Mouse (Mus musculus) limb, embryonic 14.5 days (tissue): ENCODE results near the gene 9130230L23Rik. TPM values are rescaled to one million over a fixed set of nuclear protein-coding genes. Genes with fewer than 3 reads are reported as not detected.

Experiments used
- ATAC-seq: fragments of 200-750 bp; cut with Nextera tagmentation; 2 replicates; pipeline ENCODE4 v1.8.0; 2017; ENCODE audit warnings: low read depth, moderate number of reproducible peaks, moderate TSS enrichment; ENCODE audit not compliant: low FRiP score
- DNase-seq: peaks from one replicate; pipeline ENCODE4 v3.0.0-alpha.2; 2015; ENCODE audit warnings: low spot score
- H3K27ac ChIP-seq: fragments of 300-500 bp; sonication (generic); replicated peaks from 2 replicates; pipeline ENCODE4 v1.5.1; 2014; ENCODE audit warnings: low read depth, mild to moderate bottlenecking, low read length, moderate library complexity, mixed read lengths
- H3K27me3 ChIP-seq: fragments of 300-500 bp; sonication (generic); 2 replicates; pipeline ENCODE4 v1.6.1; 2014; ENCODE audit warnings: low read length, mixed read lengths; ENCODE audit not compliant: control insufficient read depth, insufficient read depth
- H3K36me3 ChIP-seq: fragments of 300-500 bp; sonication (generic); 2 replicates; pipeline ENCODE4 v1.6.1; 2014; ENCODE audit warnings: mild to moderate bottlenecking, low read length, moderate library complexity, mixed read lengths; ENCODE audit not compliant: control insufficient read depth, insufficient read depth
- H3K4me1 ChIP-seq: fragments of 300-500 bp; sonication (generic); 2 replicates; pipeline ENCODE4 v1.6.1; 2014; ENCODE audit warnings: antibody characterized with exemption, low read length, mixed read lengths; ENCODE audit not compliant: control insufficient read depth, insufficient read depth
- H3K4me2 ChIP-seq: fragments of 300-500 bp; sonication (generic); replicated peaks from 2 replicates; pipeline ENCODE4 v1.6.1; 2014; ENCODE audit warnings: low read depth, mild to moderate bottlenecking, low read length, moderate library complexity; ENCODE audit not compliant: severe bottlenecking
- H3K4me3 ChIP-seq: fragments of 300-500 bp; sonication (generic); replicated peaks from 2 replicates; pipeline ENCODE4 v1.5.1; 2014; ENCODE audit warnings: low read length
- H3K9ac ChIP-seq: fragments of 300-500 bp; sonication (generic); 2 replicates; pipeline ENCODE4 v1.6.1; 2014; ENCODE audit warnings: mild to moderate bottlenecking, low read depth, low read length, moderate library complexity; ENCODE audit not compliant: severe bottlenecking
- H3K9me3 ChIP-seq: fragments of 300-500 bp; sonication (generic); 2 replicates; pipeline ENCODE4 v1.6.1; 2016; ENCODE audit warnings: low read length; ENCODE audit not compliant: control insufficient read depth
- POLR2A ChIP-seq: fragments of 200-500 bp; IDR thresholded peaks from 2 replicates; pipeline ENCODE4 v1.8.0; 2012; ENCODE audit warnings: inconsistent platforms, mild to moderate bottlenecking, moderate library complexity, borderline replicate concordance; ENCODE audit not compliant: insufficient read depth, insufficient read length; ENCODE audit errors: extremely low read depth
- WGBS: fragments of 180-500 bp; shearing (Covaris S2); extraction: QIAGEN DNeasy Blood & Tissue Kit; methylation state at CpG from one replicate; pipeline ENCODE4 v1.1.7; 2014; 5-methylcytosine and 5-hydroxymethylcytosine counted together
- polyA plus RNA-seq, 2 experiments: library from polyadenylated mRNA; depleted of rRNA in 1 of 2; stranded (reverse) in 1 of 2; unstranded in 1 of 2; fragments of >200 nt; fragmentation: Nextera tagmentation in 1 of 2; extraction: Ambion mirVana in 1 of 2; gene quantifications; 2 replicates each; pipeline versions ENCODE4 v1.2.1 to v1.2.3; 2012 to 2014

9130230L23Rik gene
- polyA plus RNA-seq, 2 experiments = not detected

DNA sequence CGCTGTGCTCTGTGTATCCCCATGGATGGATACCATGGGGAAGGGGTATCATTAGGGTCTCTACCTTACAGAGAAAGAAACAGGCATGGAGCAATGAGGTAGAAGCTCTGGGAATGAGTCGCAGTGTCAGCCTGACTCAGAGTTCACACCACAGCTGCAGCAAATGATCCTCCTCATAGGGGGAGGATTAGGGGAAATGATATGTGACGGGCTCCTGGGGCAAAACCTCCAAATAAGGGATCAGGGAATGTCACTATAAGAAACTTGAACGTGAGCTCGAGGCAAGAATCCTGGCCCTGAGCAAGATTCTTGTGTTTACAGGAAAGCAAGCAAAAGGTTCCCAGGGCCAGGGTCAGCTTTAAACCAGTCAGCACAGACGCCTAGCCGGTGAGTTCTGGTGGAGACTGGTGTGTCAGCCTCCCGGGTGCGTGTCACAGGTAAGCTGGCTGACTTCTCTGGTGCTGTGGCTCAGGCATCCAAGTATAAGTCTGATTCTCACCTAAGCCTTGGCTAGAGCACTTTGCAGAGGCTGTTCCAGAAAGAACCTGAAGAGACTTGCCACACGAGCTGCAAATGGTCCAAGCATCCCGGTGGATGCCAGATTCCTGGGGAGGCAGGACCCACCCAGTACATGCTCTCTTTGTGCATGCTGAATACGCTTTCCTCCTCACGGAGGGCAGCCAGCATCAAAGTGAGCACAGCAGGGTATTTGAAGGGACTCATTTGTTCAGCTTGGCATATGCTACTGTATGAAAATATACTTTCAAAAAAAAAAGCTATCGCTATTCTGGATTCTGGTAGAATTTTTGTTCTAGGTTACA lies 30.5 kb upstream of the 9130230L23Rik start:
- Histone ChIP-seq H3K4me2 (no peak overlapping the region), H3K27ac (no peak overlapping the region), H3K9ac (no peak overlapping the region), H3K9me3 (no peaks in the 10 kb centered on the region), H3K36me3 (no peaks in the 10 kb centered on the region), H3K4me1 (no peaks in the 10 kb centered on the region), H3K27me3 (no peaks in the 10 kb centered on the region), H3K4me3 (no peak overlapping the region)
- WGBS = 54% methylated on average over 14 of the region's 14 CpGs
- ATAC-seq (no peak), DNase-seq (no peak)
- no peak for TF ChIP-seq POLR2A

DNA sequence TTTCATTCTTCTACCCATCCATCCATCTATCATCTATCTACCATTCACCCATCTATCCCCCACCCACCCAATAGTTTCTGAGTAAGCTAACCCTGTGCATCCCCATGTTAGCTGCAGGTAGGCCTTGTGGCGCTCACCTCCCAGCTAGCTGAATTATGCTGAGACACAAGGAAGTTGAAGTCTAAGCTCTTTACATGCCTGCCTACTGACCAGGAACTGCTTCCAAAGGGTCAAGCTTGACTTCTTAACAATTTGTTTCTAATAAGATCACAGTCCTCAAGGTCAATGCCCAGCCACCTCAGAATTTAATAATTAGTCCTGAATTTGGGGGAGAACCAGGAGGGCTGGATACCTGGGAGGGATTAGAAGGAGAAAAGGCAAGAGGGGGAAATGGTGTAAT lies 28.7 kb upstream of the 9130230L23Rik start:
- WGBS = 96% methylated on average over 1 of the region's 1 CpGs
- ATAC-seq (no peak), DNase-seq (no peak)
- Histone ChIP-seq H3K9ac (no peak overlapping the region), H3K36me3 (no peaks in the 10 kb centered on the region), H3K27ac (no peak overlapping the region), H3K9me3 (no peaks in the 10 kb centered on the region), H3K4me1 (no peaks in the 10 kb centered on the region), H3K4me3 (no peak overlapping the region), H3K4me2 (no peak overlapping the region), H3K27me3 (no peaks in the 10 kb centered on the region)
- TF ChIP-seq POLR2A = no peak

DNA sequence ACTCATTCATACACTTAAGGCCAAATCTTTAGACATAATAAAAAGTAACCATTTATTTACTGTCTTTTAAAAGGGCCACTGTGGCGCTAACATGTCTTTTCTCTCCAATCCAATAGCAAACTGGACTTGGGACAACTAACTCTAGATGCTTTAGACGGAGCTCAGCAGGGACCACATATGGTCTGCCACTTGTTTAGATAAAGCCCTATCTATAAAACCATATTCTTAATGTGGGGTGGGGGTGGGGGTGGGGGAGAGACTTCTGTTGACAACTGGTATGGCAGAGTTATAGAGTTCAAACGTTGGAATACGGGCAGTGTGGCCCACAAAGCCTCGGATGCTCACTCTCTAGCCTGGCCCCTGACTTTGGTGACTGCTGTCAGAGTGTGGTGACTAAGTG lies 27.6 kb upstream of the 9130230L23Rik start:
- no peaks in the 10 kb centered on the region for H3K27me3 ChIP-seq
- H3K27ac ChIP-seq = no peak overlapping the region
- TF ChIP-seq POLR2A = no peak
- no peak overlapping the region for H3K4me3 ChIP-seq
- H3K9ac ChIP-seq = no peak overlapping the region
- ATAC-seq = no peak
- H3K4me2 ChIP-seq = no peak overlapping the region
- no peaks in the 10 kb centered on the region for H3K9me3 ChIP-seq
- no peaks in the 10 kb centered on the region for H3K36me3 ChIP-seq
- H3K4me1 ChIP-seq = no peaks in the 10 kb centered on the region
- 78% methylated on average over 5 of the region's 5 CpGs for WGBS
- DNase-seq = no peak

- Histone ChIP-seq H3K4me2 (no peak overlapping the region), H3K9ac (no peak overlapping the region), H3K4me1 (no peaks in the 10 kb centered on the region), H3K36me3 (no peaks in the 10 kb centered on the region), H3K9me3 (no peaks in the 10 kb centered on the region), H3K27me3 (no peaks in the 10 kb centered on the region), H3K4me3 (no peak overlapping the region), H3K27ac (no peak overlapping the region)
- no peak for TF ChIP-seq POLR2A
- DNase-seq = no peak
- WGBS = 87% methylated on average over 5 of the region's 5 CpGs
- ATAC-seq = no peak
These were observed 24.1 kb upstream of the 9130230L23Rik start for GRCm38 (mm10) chr5:66028232-66028631.

- no peak for DNase-seq
- H3K9ac ChIP-seq = no peak overlapping the region
- H3K27ac ChIP-seq = no peak overlapping the region
- ATAC-seq = no peak
- H3K36me3 ChIP-seq = no peaks in the 10 kb centered on the region
- no peaks in the 10 kb centered on the region for H3K9me3 ChIP-seq
- H3K27me3 ChIP-seq = no peaks in the 10 kb centered on the region
- 94% methylated on average over 8 of the region's 8 CpGs for WGBS
- no peak for TF ChIP-seq POLR2A
- no peak overlapping the region for H3K4me2 ChIP-seq
- H3K4me1 ChIP-seq = no peaks in the 10 kb centered on the region
- no peak overlapping the region for H3K4me3 ChIP-seq
These were observed 23.1 kb upstream of the 9130230L23Rik start for GRCm38 (mm10) chr5:66027206-66027605.
